Mouse (Mus musculus) megakaryocyte, embryonic 14.5 days (primary cell): Measurements from ENCODE around the gene Map3k3.

Source experiments
- FLI1 ChIP-seq: IDR thresholded peaks from 2 replicates; pipeline ENCODE4 v1.6.1; 2012; ENCODE audit warnings: low read length, inconsistent platforms, mixed read lengths
- GATA1 ChIP-seq: IDR thresholded peaks from 3 replicates; pipeline ENCODE4 v1.6.1; 2012; ENCODE audit warnings: mixed read lengths, low read length, inconsistent platforms, borderline replicate concordance

DNA sequence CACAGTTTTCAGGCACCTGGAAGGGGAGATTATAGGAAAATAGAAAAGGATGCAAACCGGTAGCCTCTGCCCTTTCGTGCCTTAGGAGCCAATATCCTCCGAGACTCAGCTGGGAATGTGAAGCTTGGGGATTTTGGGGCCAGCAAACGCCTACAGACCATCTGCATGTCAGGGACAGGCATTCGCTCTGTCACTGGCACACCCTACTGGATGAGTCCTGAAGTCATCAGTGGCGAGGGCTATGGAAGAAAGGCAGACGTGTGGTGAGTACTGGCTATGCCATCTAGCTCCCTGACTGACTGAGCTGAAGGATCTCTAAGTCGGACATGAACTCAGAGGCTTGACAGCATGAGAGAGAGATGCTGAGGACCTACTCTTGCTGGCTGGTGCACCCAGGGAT lies 67.7 kb downstream of the Map3k3 start:
- TF ChIP-seq GATA1 (no peak), FLI1 (no peak)
